Mouse (Mus musculus) brain, embryonic 14.5 days (tissue): ENCODE measurements at regions not wholly inside any gene's neighbourhood (a gene's known extent, or its start where the extent isn't known, plus 50 kb on each side); places are given as distances from the start of the nearest gene placed in this dataset.

Experiments used
- CTCF ChIP-seq: fragments of 200-500 bp; IDR thresholded peaks from 2 replicates; pipeline ENCODE4 v1.5.1; 2012; ENCODE audit warnings: inconsistent platforms, mild to moderate bottlenecking, moderate library complexity, borderline replicate concordance; ENCODE audit not compliant: insufficient read depth, insufficient read length; ENCODE audit errors: extremely low read depth
- POLR2A ChIP-seq: fragments of 200-500 bp; IDR thresholded peaks from 2 replicates; pipeline ENCODE4 v1.6.1; 2012; ENCODE audit warnings: mild to moderate bottlenecking, inconsistent platforms, borderline replicate concordance; ENCODE audit not compliant: poor library complexity, insufficient read depth, insufficient read length, severe bottlenecking; ENCODE audit errors: extremely low read depth

DNA sequence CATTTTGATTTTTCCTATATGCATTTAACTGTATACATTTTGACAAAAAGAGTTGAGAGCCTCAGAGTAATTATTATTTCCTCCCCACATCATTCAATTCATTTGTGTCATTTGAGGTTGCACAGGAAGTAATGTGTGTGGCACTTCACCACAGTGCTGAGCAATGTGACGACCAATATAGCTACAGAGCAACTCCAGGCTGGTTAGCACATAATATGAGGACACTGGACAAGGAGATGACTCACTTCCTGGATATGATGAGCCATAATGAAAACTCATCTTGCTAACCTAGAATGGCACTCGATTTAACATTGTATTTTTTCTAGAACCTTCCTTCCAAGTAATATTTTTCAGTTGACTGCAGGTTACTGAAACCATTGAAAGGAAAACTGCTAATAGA lies 67.6 kb downstream of the Bmp15 start:
- no peak for TF ChIP-seq POLR2A
- TF ChIP-seq CTCF = no peak
